In the genomic region with DNA sequence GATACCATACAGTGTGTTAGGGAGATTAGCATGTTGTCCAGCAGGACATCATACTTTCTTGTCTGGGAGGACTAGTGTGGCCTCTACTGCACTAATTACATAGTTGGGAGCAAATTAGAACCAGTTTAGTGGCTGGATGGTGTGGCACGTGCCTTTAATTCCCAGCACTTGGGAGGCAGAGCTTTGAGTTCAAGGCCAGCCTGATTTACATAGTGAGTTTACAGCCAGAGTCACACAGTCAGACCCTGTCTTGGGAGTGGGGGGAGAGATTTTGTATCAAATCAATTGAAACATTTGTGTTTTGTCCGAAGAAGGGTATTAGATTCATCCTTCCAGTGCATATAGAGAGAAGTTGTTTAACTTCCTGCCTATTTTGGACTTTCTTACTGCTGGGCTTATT, we compare ENCODE assay signal across 25 mouse cellular contexts.
"Had no signal": no experiment of that assay in that cellular context is flagged by ENCODE, and none has a peak within 500 bp of the region (broad histone marks: within the 10 kb centered on the region; RNA-seq: fewer than 3 reads in every experiment).

No protein-coding gene starts in this region.

- H3K9ac ChIP-seq: heart, embryonic 13.5 days; heart, embryonic 15.5 days; hindbrain, embryonic 13.5 days; hindbrain, embryonic 15.5 days; kidney, embryonic 15.5 days; limb, embryonic 13.5 days; limb, embryonic 15.5 days; liver, embryonic 13.5 days; liver, embryonic 15.5 days; liver, postnatal 0 days had no signal

- DNase-seq: gastrocnemius, postnatal 14 days; gastrocnemius, postnatal 36 days; heart, adult 18-20 months; heart, postnatal 14 days; heart, postnatal 36 days; kidney, adult 11 months; kidney, adult 2 months; kidney, adult 9 months; kidney, postnatal 14 days; kidney, postnatal 4 days; layer of hippocampus, adult 9-11 months; layer of hippocampus, postnatal 36 days; left cerebral cortex, postnatal 4 days; liver, embryonic 13.5 days; liver, postnatal 0 days had no signal

- H3K36me3 ChIP-seq: hindbrain, embryonic 15.5 days had no signal

- H3K27ac ChIP-seq: heart, embryonic 13.5 days; heart, embryonic 15.5 days; hindbrain, embryonic 13.5 days; hindbrain, embryonic 15.5 days; hindbrain, postnatal 0 days; kidney, embryonic 15.5 days; kidney, postnatal 0 days; limb, embryonic 13.5 days; limb, embryonic 15.5 days; liver, embryonic 13.5 days; liver, embryonic 15.5 days had no signal

- H3K9me3 ChIP-seq: heart, embryonic 15.5 days; hindbrain, embryonic 15.5 days; limb, embryonic 15.5 days; liver, embryonic 13.5 days; liver, embryonic 15.5 days had no signal

- H3K4me3 ChIP-seq: heart, embryonic 13.5 days; heart, embryonic 15.5 days; hindbrain, embryonic 13.5 days; hindbrain, embryonic 15.5 days; kidney, embryonic 15.5 days; limb, embryonic 13.5 days; limb, embryonic 15.5 days; liver, embryonic 13.5 days; liver, embryonic 15.5 days had no signal

- H3K27me3 ChIP-seq: heart, embryonic 13.5 days; heart, embryonic 15.5 days; hindbrain, embryonic 13.5 days; hindbrain, embryonic 15.5 days; kidney, embryonic 15.5 days; limb, embryonic 13.5 days; limb, embryonic 15.5 days; liver, embryonic 13.5 days; liver, embryonic 15.5 days had no signal
